ENCODE assay signal across 26 mouse cellular contexts in the genomic region with DNA sequence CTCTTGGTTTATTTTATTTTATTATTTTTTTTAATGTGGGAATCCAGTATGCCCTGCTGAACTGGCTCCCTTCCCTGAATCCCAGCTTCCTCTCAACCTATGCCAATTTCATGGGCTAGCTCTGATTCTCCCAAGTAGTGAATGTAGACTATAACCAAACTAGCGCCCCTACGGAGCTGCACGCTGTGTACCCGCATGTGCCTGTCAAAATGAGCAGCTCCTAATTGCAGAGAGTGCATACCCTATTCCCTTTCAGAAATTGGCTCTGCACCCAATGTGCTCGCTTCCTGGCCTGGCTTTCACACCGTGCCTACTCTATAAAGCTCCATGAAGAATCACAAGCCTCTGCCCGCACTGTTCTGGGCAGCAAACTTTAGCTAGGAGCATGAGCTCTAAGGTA. TPM values are rescaled to one million over a fixed set of nuclear protein-coding genes. Genes with fewer than 3 reads are reported as not detected.
DNase-seq lines count a peak whose midpoint lies in the region; ATAC-seq and TF ChIP-seq lines count a peak whose summit lies in the region.
"Had no signal": no experiment of that assay in that cellular context is flagged by ENCODE, and none has a peak within 500 bp of the region (broad histone marks: within the 10 kb centered on the region; RNA-seq: fewer than 3 reads in every experiment).

No protein-coding gene starts in this region.

- no peak for ATAC-seq in intestine, embryonic 16.5 days
- no peak for ATAC-seq in intestine, postnatal 0 days
- no peak for ATAC-seq in megakaryocyte, adult 5-6 weeks (ENCODE audit: poor library complexity, severe bottlenecking)
- ATAC-seq: activated CD4-positive, CD25-positive, alpha-beta regulatory T cell, adult 4 months; forebrain, embryonic 16.5 days; hindbrain, embryonic 16.5 days; intestine, embryonic 15.5 days had no signal

- peaks cover 10% of the 10 kb centered on the region; the same call in 1 of the 2 replicates for H3K4me1 ChIP-seq in intestine, embryonic 16.5 days (ENCODE audit: control insufficient read depth, insufficient read depth, low read length)
- H3K4me1 ChIP-seq in intestine, postnatal 0 days (replicated peaks; ENCODE audit: control insufficient read depth, insufficient read depth, low read length), result peaks cover 8% of the 10 kb centered on the region; the same call in 1 of the 2 replicates
- H3K4me1 ChIP-seq: embryonic facial prominence, embryonic 15.5 days; heart, embryonic 10.5 days; hindbrain, embryonic 10.5 days; liver, embryonic 13.5 days; neural tube, embryonic 12.5 days had no signal

- no peaks in the 10 kb centered on the region; the same call in 1 of the 2 replicates for H3K36me3 ChIP-seq in intestine, embryonic 16.5 days (ENCODE audit: control insufficient read depth, insufficient read depth, low read length)
- peaks cover 24% of the 10 kb centered on the region for H3K36me3 ChIP-seq in intestine, postnatal 0 days (ENCODE audit: control insufficient read depth, insufficient read depth)
- H3K36me3 ChIP-seq: embryonic facial prominence, embryonic 15.5 days; heart, embryonic 10.5 days; hindbrain, embryonic 10.5 days; liver, embryonic 13.5 days; neural tube, embryonic 12.5 days had no signal

- no peak for TF ChIP-seq POLR2A in brain, embryonic 14.5 days (IDR thresholded peaks at IDR 0.05; ENCODE audit: borderline replicate concordance, extremely low read depth, insufficient read depth, insufficient read length, poor library complexity, severe bottlenecking)

- no peaks in the 10 kb centered on the region for H3K27me3 ChIP-seq in intestine, embryonic 16.5 days (replicated peaks; ENCODE audit: control insufficient read depth, insufficient read depth, low read length)
- no peaks in the 10 kb centered on the region for H3K27me3 ChIP-seq in intestine, postnatal 0 days (replicated peaks; ENCODE audit: control insufficient read depth, insufficient read depth, low read length)
- H3K27me3 ChIP-seq: embryonic facial prominence, embryonic 15.5 days; intestine, embryonic 15.5 days; limb, embryonic 13.5 days; liver, embryonic 13.5 days; megakaryocyte, embryonic 14.5 days; neural tube, embryonic 12.5 days had no signal

- WGBS in intestine, embryonic 16.5 days, result 89% methylated on average over 7 of the region's 7 CpGs
- WGBS in intestine, postnatal 0 days, result 87% methylated on average over 7 of the region's 7 CpGs

- H3K27ac ChIP-seq in intestine, embryonic 16.5 days (ENCODE audit: low read length), result no peak overlapping the region
- H3K27ac ChIP-seq in intestine, postnatal 0 days (ENCODE audit: low read depth, low read length), result no peak overlapping the region
- H3K27ac ChIP-seq: embryonic facial prominence, embryonic 15.5 days; heart, embryonic 10.5 days; hindbrain, embryonic 10.5 days; intestine, embryonic 15.5 days; layer of hippocampus, adult 2 months; limb, embryonic 13.5 days; liver, embryonic 13.5 days; neural tube, embryonic 12.5 days had no signal

- no peak overlapping the region for H3K4me2 ChIP-seq in intestine, embryonic 16.5 days (ENCODE audit: low read depth, low read length)
- no peak overlapping the region; the same call in 1 of the 2 replicates for H3K4me2 ChIP-seq in intestine, postnatal 0 days (replicated peaks; ENCODE audit: low read depth)
- H3K4me2 ChIP-seq: embryonic facial prominence, embryonic 15.5 days; intestine, embryonic 15.5 days; limb, embryonic 13.5 days; liver, embryonic 13.5 days; lung, embryonic 14.5 days; neural tube, embryonic 12.5 days had no signal

- TF ChIP-seq CTCF in intestine, postnatal 0 days (IDR thresholded peaks at IDR 0.05; ENCODE audit: low read depth), result no peak
- no peak for TF ChIP-seq CTCF in brain, embryonic 14.5 days (IDR thresholded peaks at IDR 0.05; ENCODE audit: borderline replicate concordance, extremely low read depth, insufficient read depth, insufficient read length)

- no peak overlapping the region for H3K4me3 ChIP-seq in intestine, embryonic 16.5 days (ENCODE audit: low read length)
- no peak overlapping the region for H3K4me3 ChIP-seq in intestine, postnatal 0 days (ENCODE audit: low read depth, low read length)
- H3K4me3 ChIP-seq: embryonic facial prominence, embryonic 15.5 days; heart, embryonic 10.5 days; hindbrain, embryonic 10.5 days; intestine, embryonic 15.5 days; layer of hippocampus, adult 2 months; limb, embryonic 13.5 days; liver, embryonic 13.5 days; megakaryocyte, embryonic 14.5 days; neural tube, embryonic 12.5 days had no signal

- no peaks in the 10 kb centered on the region for H3K9me3 ChIP-seq in intestine, embryonic 16.5 days (ENCODE audit: control insufficient read depth, low read length)
- no peaks in the 10 kb centered on the region for H3K9me3 ChIP-seq in intestine, postnatal 0 days (ENCODE audit: control insufficient read depth)
- H3K9me3 ChIP-seq: embryonic facial prominence, embryonic 15.5 days; heart, embryonic 10.5 days; hindbrain, embryonic 10.5 days; intestine, embryonic 15.5 days; limb, embryonic 13.5 days; liver, embryonic 13.5 days; megakaryocyte, embryonic 14.5 days; neural tube, embryonic 12.5 days had no signal

- 0 out of 2 replicates have a peak overlapping the region, but pooled peaks have one; percentile 7 for H3K9ac ChIP-seq in intestine, embryonic 16.5 days (ENCODE audit: low read depth, low read length)
- H3K9ac ChIP-seq in intestine, postnatal 0 days (ENCODE audit: low read depth, low read length), result no peak overlapping the region
- H3K9ac ChIP-seq: embryonic facial prominence, embryonic 15.5 days; intestine, embryonic 15.5 days; limb, embryonic 13.5 days; liver, embryonic 13.5 days; lung, embryonic 14.5 days; neural tube, embryonic 12.5 days had no signal

- peak; percentile 45 for DNase-seq in cerebellum, adult 9-10 months
- DNase-seq in cerebellum, postnatal 4 days (ENCODE audit: low spot score in 2 of 2), result no peak
- peak; percentile 11 for DNase-seq in brain, embryonic 14.5 days (ENCODE audit: low read depth)
- DNase-seq in B cell, adult 2 months, result no peak
- DNase-seq: adrenal gland, adult 8-10 months; kidney, postnatal 25 days; layer of hippocampus, postnatal 36 days; liver, embryonic 13.5 days; lung, embryonic 14.5 days; midbrain, embryonic 14.5 days; right cerebral cortex, postnatal 25 days; spleen, adult 18-20 months had no signal

RNA-seq across cellular contexts. Expression of gene Mgat4a, which starts 7.6 kb away (rescaled TPM):
- polyA plus RNA-seq in intestine, embryonic 16.5 days (2015; fragmentation: Nextera tagmentation; extraction: Ambion mirVana), result 48.7 and 50.1 TPM in 2 replicates
- 59.1 and 64.0 TPM in 2 replicates for polyA plus RNA-seq in intestine, postnatal 0 days (2015; fragmentation: Nextera tagmentation; extraction: Ambion mirVana)
- 8.2 and 11.6 TPM in 2 replicates for polyA plus RNA-seq in brain, embryonic 14.5 days (2012; rRNA removed)
- 3.5 and 5.1 TPM in 2 replicates for total RNA-seq in megakaryocyte, adult 5-6 weeks (2015)
- total RNA-seq in megakaryocyte, adult 5-6 weeks (2017), result 5.5 and 6.9 TPM in 2 replicates

Comparison
In these comparisons a context has a peak if more than half of its experiments do, and no peak if none do; other contexts are left out.
1. DNase-seq: peak in cerebellum, adult 9-10 months (single experiment) and brain, embryonic 14.5 days (single experiment); none in cerebellum, postnatal 4 days (0 of 2) and B cell, adult 2 months (0 of 2).